Mouse (Mus musculus): ENCODE results near the gene Eln.

DNA sequence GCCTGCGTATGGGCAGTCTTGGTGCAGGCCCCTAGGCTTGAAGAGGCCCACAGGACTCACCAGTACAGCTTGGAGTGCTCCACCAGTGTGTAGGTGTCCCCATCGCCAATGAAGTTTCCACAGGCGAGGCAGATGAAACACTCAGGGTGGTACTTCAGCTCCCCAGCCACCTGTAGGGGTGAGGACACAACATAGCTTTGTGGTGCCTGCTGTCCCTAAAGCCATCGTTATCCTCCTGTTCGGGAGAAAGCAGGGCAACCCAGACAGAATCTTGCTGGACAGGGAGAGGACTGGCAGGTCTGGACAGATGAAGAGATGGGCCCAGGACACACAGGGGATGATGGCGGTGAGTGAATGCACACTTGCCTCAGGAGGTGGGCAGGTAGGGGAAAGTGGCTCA, 74.5 kb downstream of the Eln start:
- TF ChIP-seq CTCF (IDR thresholded peaks at IDR 0.05; ENCODE audit: low read depth) (no peak), EP300 (IDR thresholded peaks at IDR 0.05; ENCODE audit: low read depth) (no peak)

All from liver, postnatal 0 days (tissue).